Mouse (Mus musculus) spleen, adult 2 months (tissue): Measurements from ENCODE around the gene Auts2. TPM values are rescaled to one million over a fixed set of nuclear protein-coding genes. Genes with fewer than 3 reads are reported as not detected.

Source experiments
- DNase-seq, 2 experiments: peaks; one replicate each; pipeline versions ENCODE4 v3.0.0 to v3.0.0-alpha.2; 2012 to 2021; ENCODE audit warnings: low spot score in 2 of 2, low read depth in 1 of 2
- H3K27ac ChIP-seq: fragments of 200-500 bp; 2 replicates; pipeline ENCODE4 v1.5.1; 2012; ENCODE audit warnings: low read length, inconsistent platforms; ENCODE audit not compliant: insufficient read depth
- H3K27me3 ChIP-seq: fragments of 200-500 bp; 2 replicates; pipeline ENCODE4 v1.6.1; 2012; ENCODE audit warnings: mild to moderate bottlenecking, moderate library complexity, low read length, inconsistent platforms; ENCODE audit not compliant: control insufficient read depth, insufficient read depth
- H3K36me3 ChIP-seq: fragments of 200-500 bp; 2 replicates; pipeline ENCODE4 v1.6.1; 2012; ENCODE audit warnings: mild to moderate bottlenecking, low read length, inconsistent platforms; ENCODE audit not compliant: control insufficient read depth, insufficient read depth
- H3K4me1 ChIP-seq: fragments of 200-500 bp; 2 replicates; pipeline ENCODE4 v1.6.1; 2011; ENCODE audit warnings: inconsistent platforms; ENCODE audit not compliant: control insufficient read depth, insufficient read depth, insufficient read length
- H3K4me3 ChIP-seq: fragments of 200-500 bp; 2 replicates; pipeline ENCODE4 v1.5.1; 2011; ENCODE audit warnings: mild to moderate bottlenecking, inconsistent platforms; ENCODE audit not compliant: insufficient read depth, insufficient read length; ENCODE audit errors: extremely low read depth
- CTCF ChIP-seq: fragments of 200-500 bp; IDR thresholded peaks from 2 replicates; pipeline ENCODE4 v1.5.1; 2011; ENCODE audit warnings: mild to moderate bottlenecking, inconsistent platforms; ENCODE audit not compliant: insufficient read depth, insufficient read length, insufficient replicate concordance; ENCODE audit errors: extremely low read depth
- POLR2A ChIP-seq: fragments of 200-500 bp; IDR thresholded peaks from 2 replicates; pipeline ENCODE4 v1.6.1; 2011; ENCODE audit warnings: low read depth, low read length, inconsistent platforms
- WGBS: fragments of 180-500 bp; shearing (Covaris S2); methylation state at CpG from one replicate; pipeline ENCODE4 v1.1.7; 2018; 5-methylcytosine and 5-hydroxymethylcytosine counted together
- polyA plus RNA-seq: library from polyadenylated mRNA; depleted of rRNA; stranded (reverse); fragments of >200 nt; gene quantifications from 2 replicates; pipeline ENCODE4 v1.2.3, GENCODE M21; 2012

Gene Auts2
- polyA plus RNA-seq, 1 experiment, result 1.3 TPM

GRCm38 (mm10) chr5:132477533-132477932, 65.6 kb downstream of the Auts2 start:
- H3K4me3 ChIP-seq, result no peak overlapping the region
- TF ChIP-seq POLR2A (no peak), CTCF (no peak)
- 76% methylated on average over 1 of the region's 1 CpGs for WGBS
- H3K27me3 ChIP-seq, result no peaks in the 10 kb centered on the region
- no peak for DNase-seq
- H3K4me1 ChIP-seq, result no peaks in the 10 kb centered on the region
- no peak overlapping the region for H3K27ac ChIP-seq
- H3K36me3 ChIP-seq, result no peaks in the 10 kb centered on the region

- Histone ChIP-seq H3K27me3 (no peaks in the 10 kb centered on the region), H3K4me3 (no peak overlapping the region), H3K36me3 (no peaks in the 10 kb centered on the region), H3K27ac (no peak overlapping the region), H3K4me1 (no peaks in the 10 kb centered on the region)
- no peak for TF ChIP-seq POLR2A
- TF ChIP-seq CTCF, result no peak
- WGBS, result 87% methylated on average over 5 of the region's 5 CpGs
- DNase-seq, result no peak
These were observed 70.2 kb downstream of the Auts2 start for GRCm38 (mm10) chr5:132472905-132473321.

GRCm38 (mm10) chr5:132472184-132472829, 70.8 kb downstream of the Auts2 start:
- no peaks in the 10 kb centered on the region for H3K27me3 ChIP-seq
- H3K4me1 ChIP-seq, result no peaks in the 10 kb centered on the region
- H3K4me3 ChIP-seq, result no peak overlapping the region
- no peak for DNase-seq
- no peaks in the 10 kb centered on the region for H3K36me3 ChIP-seq
- no peak overlapping the region for H3K27ac ChIP-seq
- 82% methylated on average over 5 of the region's 5 CpGs for WGBS
- TF ChIP-seq POLR2A, result no peak

- WGBS, result 86% methylated on average over 2 of the region's 2 CpGs
These were observed 75.8 kb downstream of the Auts2 start for GRCm38 (mm10) chr5:132467364-132467743.

GRCm38 (mm10) chr5:132466427-132467363, 76.4 kb downstream of the Auts2 start:
- no peak for TF ChIP-seq CTCF
- no peak for TF ChIP-seq POLR2A
- DNase-seq, result no peak
- Histone ChIP-seq H3K4me1 (no peaks in the 10 kb centered on the region), H3K36me3 (no peaks in the 10 kb centered on the region), H3K4me3 (no peak overlapping the region), H3K27ac (no peak overlapping the region), H3K27me3 (no peaks in the 10 kb centered on the region)
- WGBS, result 55% methylated on average over 16 of the region's 16 CpGs

More at GRCm38 (mm10) chr5:132467364-132467743, 75.8 kb downstream of the Auts2 start:
- H3K27ac ChIP-seq, result no peak overlapping the region
- H3K36me3 ChIP-seq, result no peaks in the 10 kb centered on the region
- DNase-seq, result no peak
- H3K4me3 ChIP-seq, result no peak overlapping the region
- no peak for TF ChIP-seq POLR2A
- TF ChIP-seq CTCF, result no peak
- no peaks in the 10 kb centered on the region for H3K27me3 ChIP-seq
- no peaks in the 10 kb centered on the region for H3K4me1 ChIP-seq

GRCm38 (mm10) chr5:132462560-132462959, 80.6 kb downstream of the Auts2 start:
- 91% methylated on average over 11 of the region's 11 CpGs for WGBS
- no peak for TF ChIP-seq CTCF
- no peak for TF ChIP-seq POLR2A

More at GRCm38 (mm10) chr5:132462560-132462959, 80.6 kb downstream of the Auts2 start:
- H3K36me3 ChIP-seq, result no peaks in the 10 kb centered on the region
- DNase-seq, result no peak
- H3K4me3 ChIP-seq, result no peak overlapping the region
- no peaks in the 10 kb centered on the region for H3K27me3 ChIP-seq
- H3K4me1 ChIP-seq, result no peaks in the 10 kb centered on the region
- H3K27ac ChIP-seq, result no peak overlapping the region
